Mouse (Mus musculus): ENCODE measurements around the gene Cacnb1. TPM values are rescaled to one million over a fixed set of nuclear protein-coding genes. Genes with fewer than 3 reads are reported as not detected.

The Cacnb1 gene
- total and polyA plus RNA-seq, 2 experiments from 2014 or later = 51.0 to 83.4 TPM

GRCm38 (mm10) chr11:97985727-97986677 lies 36.8 kb downstream of the Cacnb1 start, which contains the start of gene Plxdc1:
Plxdc1 (minus strand) TSS chr11:97986444.
- H3K27ac ChIP-seq = no peak within 1 kb of the TSS
- H3K4me3 ChIP-seq (ENCODE audit: low read length) = peak within 1 kb of the TSS; percentile 80
- no peak for TF ChIP-seq CTCF (IDR thresholded peaks at IDR 0.05; ENCODE audit: low read depth)
- peak within 1 kb of the TSS; percentile 61 for H3K9ac ChIP-seq (replicated peaks; ENCODE audit: low read length)
- no peaks in the 10 kb centered on the region for H3K9me3 ChIP-seq (ENCODE audit: low read length)
- H3K27me3 ChIP-seq (ENCODE audit: insufficient read depth, low read length) = peaks cover 11% of the 10 kb centered on the region
- DNase-seq (ENCODE audit: low spot score) = peak; percentile 40
- no peak for ATAC-seq
- 0 out of 2 replicates have a peak, but pooled peaks cover 4% of the 10 kb centered on the region for H3K4me1 ChIP-seq (ENCODE audit: insufficient read depth, low read length)
- H3K36me3 ChIP-seq (ENCODE audit: insufficient read depth, low read length) = no peaks in the 10 kb centered on the region
- peak within 1 kb of the TSS; percentile 77 for H3K4me2 ChIP-seq (ENCODE audit: low read depth, low read length)
- WGBS = 2% methylated on average over 72 of the region's 74 CpGs

- Histone ChIP-seq H3K27me3 (ENCODE audit: insufficient read depth, low read length) (peaks cover 11% of the 10 kb centered on the region), H3K36me3 (ENCODE audit: insufficient read depth, low read length) (no peaks in the 10 kb centered on the region), H3K4me3 (ENCODE audit: low read length) (no peak overlapping the region), H3K4me1 (ENCODE audit: insufficient read depth, low read length) (no peaks in the 10 kb centered on the region), H3K27ac (no peak overlapping the region), H3K4me2 (ENCODE audit: low read depth, low read length) (no peak overlapping the region), H3K9me3 (ENCODE audit: low read length) (no peaks in the 10 kb centered on the region), H3K9ac (replicated peaks; ENCODE audit: low read length) (no peak overlapping the region)
- ATAC-seq = no peak
- TF ChIP-seq CTCF (IDR thresholded peaks at IDR 0.05; ENCODE audit: low read depth) = no peak
- DNase-seq (ENCODE audit: low spot score) = no peak
- WGBS = 50% methylated on average over 1 of the region's 1 CpGs
Observed at GRCm38 (mm10) chr11:97983983-97984382, 38.9 kb downstream of the Cacnb1 start.

- Histone ChIP-seq H3K36me3 (ENCODE audit: insufficient read depth, low read length) (no peaks in the 10 kb centered on the region), H3K4me1 (ENCODE audit: insufficient read depth, low read length) (no peaks in the 10 kb centered on the region), H3K9me3 (ENCODE audit: low read length) (no peaks in the 10 kb centered on the region), H3K27ac (no peak overlapping the region), H3K4me3 (ENCODE audit: low read length) (no peak overlapping the region), H3K27me3 (ENCODE audit: insufficient read depth, low read length) (peaks cover 11% of the 10 kb centered on the region), H3K9ac (replicated peaks; ENCODE audit: low read length) (no peak overlapping the region), H3K4me2 (ENCODE audit: low read depth, low read length) (no peak overlapping the region)
- no peak for TF ChIP-seq CTCF (IDR thresholded peaks at IDR 0.05; ENCODE audit: low read depth)
- WGBS = 88% methylated on average over 3 of the region's 3 CpGs
- no peak for ATAC-seq
- DNase-seq (ENCODE audit: low spot score) = no peak
Observed at GRCm38 (mm10) chr11:97983506-97983905, 39.3 kb downstream of the Cacnb1 start.

- ATAC-seq (no peak), DNase-seq (ENCODE audit: low spot score) (no peak)
- Histone ChIP-seq H3K36me3 (ENCODE audit: insufficient read depth, low read length) (no peaks in the 10 kb centered on the region), H3K4me3 (ENCODE audit: low read length) (no peak overlapping the region), H3K4me2 (ENCODE audit: low read depth, low read length) (no peak overlapping the region), H3K9me3 (ENCODE audit: low read length) (no peaks in the 10 kb centered on the region), H3K4me1 (ENCODE audit: insufficient read depth, low read length) (no peaks in the 10 kb centered on the region), H3K9ac (replicated peaks; ENCODE audit: low read length) (no peak overlapping the region), H3K27me3 (ENCODE audit: insufficient read depth, low read length) (peaks cover 11% of the 10 kb centered on the region), H3K27ac (no peak overlapping the region)
- no peak for TF ChIP-seq CTCF (IDR thresholded peaks at IDR 0.05; ENCODE audit: low read depth)
- WGBS = 84% methylated on average over 9 of the region's 9 CpGs
Observed at GRCm38 (mm10) chr11:97982721-97983120, 40.1 kb downstream of the Cacnb1 start.

GRCm38 (mm10) chr11:97980531-97980966 lies 42.3 kb downstream of the Cacnb1 start:
- H3K9me3 ChIP-seq (ENCODE audit: low read length) = no peaks in the 10 kb centered on the region
- ATAC-seq (peak; percentile 77), DNase-seq (ENCODE audit: low spot score) (peak; percentile 76)
- TF ChIP-seq CTCF (IDR thresholded peaks at IDR 0.05; ENCODE audit: low read depth) = no peak
- no peak overlapping the region for H3K27ac ChIP-seq
- no peak overlapping the region for H3K4me2 ChIP-seq (ENCODE audit: low read depth, low read length)
- no peak overlapping the region for H3K4me3 ChIP-seq (ENCODE audit: low read length)
- WGBS = 41% methylated on average over 9 of the region's 9 CpGs
- H3K36me3 ChIP-seq (ENCODE audit: insufficient read depth, low read length) = no peaks in the 10 kb centered on the region
- no peak overlapping the region for H3K9ac ChIP-seq (replicated peaks; ENCODE audit: low read length)
- H3K4me1 ChIP-seq (ENCODE audit: insufficient read depth, low read length) = no peaks in the 10 kb centered on the region
- peaks cover 4% of the 10 kb centered on the region; the same call in 1 of the 2 replicates for H3K27me3 ChIP-seq (ENCODE audit: insufficient read depth, low read length)

- ATAC-seq (no peak), DNase-seq (ENCODE audit: low spot score) (no peak)
- no peak overlapping the region for H3K9ac ChIP-seq (replicated peaks; ENCODE audit: low read length)
- no peak overlapping the region for H3K27ac ChIP-seq
- H3K9me3 ChIP-seq (ENCODE audit: low read length) = no peaks in the 10 kb centered on the region
- H3K4me3 ChIP-seq (ENCODE audit: low read length) = no peak overlapping the region
- no peaks in the 10 kb centered on the region for H3K4me1 ChIP-seq (ENCODE audit: insufficient read depth, low read length)
- no peak for TF ChIP-seq CTCF (IDR thresholded peaks at IDR 0.05; ENCODE audit: low read depth)
- peaks cover 3% of the 10 kb centered on the region; the same call in 1 of the 2 replicates for H3K27me3 ChIP-seq (ENCODE audit: insufficient read depth, low read length)
- WGBS = 68% methylated on average over 10 of the region's 10 CpGs
- H3K36me3 ChIP-seq (ENCODE audit: insufficient read depth, low read length) = no peaks in the 10 kb centered on the region
- no peak overlapping the region for H3K4me2 ChIP-seq (ENCODE audit: low read depth, low read length)
Observed at GRCm38 (mm10) chr11:97979824-97980495, 42.9 kb downstream of the Cacnb1 start.
